Mouse (Mus musculus) cortical plate, adult 2 months (tissue): Measurements from ENCODE around the gene 2210010C04Rik.

Experiments used
- CTCF ChIP-seq: fragments of 200-500 bp; IDR thresholded peaks from 2 replicates; pipeline ENCODE4 v1.5.1; 2011; ENCODE audit warnings: mild to moderate bottlenecking, control low read depth, low read length; ENCODE audit not compliant: insufficient read depth; ENCODE audit errors: extremely low read depth
- POLR2A ChIP-seq: fragments of 200-500 bp; IDR thresholded peaks from 2 replicates; pipeline ENCODE4 v1.6.1; 2011; ENCODE audit warnings: mild to moderate bottlenecking, low read length, control low read depth; ENCODE audit not compliant: insufficient read depth; ENCODE audit errors: extremely low read depth

GRCm38 (mm10) chr6:41019140-41019539, 16.2 kb downstream of the 2210010C04Rik start:
- TF ChIP-seq POLR2A: no peak
- no peak for TF ChIP-seq CTCF
